Mouse (Mus musculus) cerebellum, adult 11-12 months (tissue): ENCODE measurements around the gene Casr.

Experiments
- DNase-seq: peaks from one replicate; pipeline ENCODE4 v3.0.0; 2022

Casr gene

GRCm38 (mm10) chr16:36507300-36507699 is 54.6 kb downstream of the Casr start:
- no peak for DNase-seq

GRCm38 (mm10) chr16:36506827-36507226 is 55.1 kb downstream of the Casr start:
- DNase-seq, result no peak

- DNase-seq, result no peak
These were observed 56.0 kb downstream of the Casr start for GRCm38 (mm10) chr16:36505913-36506312.

GRCm38 (mm10) chr16:36505134-36505533 is 56.8 kb downstream of the Casr start:
- no peak for DNase-seq

- DNase-seq, result no peak
These were observed 59.7 kb downstream of the Casr start for GRCm38 (mm10) chr16:36502286-36502685.

- DNase-seq, result no peak
These were observed 69.5 kb downstream of the Casr start for GRCm38 (mm10) chr16:36492420-36492819.

GRCm38 (mm10) chr16:36476866-36477265 is 85.1 kb downstream of the Casr start:
- DNase-seq, result no peak

- no peak for DNase-seq
These were observed 86.4 kb downstream of the Casr start for GRCm38 (mm10) chr16:36475530-36475929.

GRCm38 (mm10) chr16:36474849-36475248 is 87.1 kb downstream of the Casr start:
- no peak for DNase-seq

GRCm38 (mm10) chr16:36473217-36474216 is 88.4 kb downstream of the Casr start:
- no peak for DNase-seq

GRCm38 (mm10) chr16:36471066-36471633 is 90.8 kb downstream of the Casr start:
- no peak for DNase-seq

- no peak for DNase-seq
These were observed 91.9 kb downstream of the Casr start for GRCm38 (mm10) chr16:36469955-36470478.

- DNase-seq, result no peak
These were observed 92.6 kb downstream of the Casr start for GRCm38 (mm10) chr16:36469367-36469766.

- DNase-seq, result no peak
These were observed 93.1 kb downstream of the Casr start for GRCm38 (mm10) chr16:36468862-36469261.

- no peak for DNase-seq
These were observed 94.0 kb downstream of the Casr start for GRCm38 (mm10) chr16:36467936-36468335.

GRCm38 (mm10) chr16:36465436-36465835 is 96.5 kb downstream of the Casr start:
- no peak for DNase-seq

- DNase-seq, result no peak
These were observed 97.9 kb downstream of the Casr start for GRCm38 (mm10) chr16:36464076-36464475.

- no peak for DNase-seq
These were observed 101.5 kb downstream of the Casr start for GRCm38 (mm10) chr16:36460426-36460825.

GRCm38 (mm10) chr16:36455342-36455802 is 106.6 kb downstream of the Casr start, which contains the start of gene Stfa3:
Gene Stfa3, minus strand, starts transcription at chr16:36455392.
- DNase-seq, result no peak
